Mouse (Mus musculus): ENCODE measurements around the gene Tns2. TPM values are rescaled to one million over a fixed set of nuclear protein-coding genes. Genes with fewer than 3 reads are reported as not detected.
"Not testable (repeated sequence)": the region's sequence is repeated elsewhere in the genome, so short reads cannot be mapped to it uniquely, and the experiment has no call there.

Tns2 gene
- polyA plus RNA-seq, 1 experiment from 2014 or later = 45.9 TPM

- Histone ChIP-seq H3K4me3 (ENCODE audit: low read depth, low read length) (no peak overlapping the region), H3K4me2 (ENCODE audit: low read depth, low read length) (no peak overlapping the region), H3K36me3 (ENCODE audit: control insufficient read depth, insufficient read depth, low read length) (no peaks in the 10 kb centered on the region), H3K27me3 (replicated peaks; ENCODE audit: control insufficient read depth, insufficient read depth, low read length) (peaks cover 16% of the 10 kb centered on the region), H3K4me1 (ENCODE audit: control insufficient read depth, insufficient read depth, low read length) (peaks cover 6% of the 10 kb centered on the region), H3K9me3 (ENCODE audit: control insufficient read depth, low read length) (no peaks in the 10 kb centered on the region), H3K9ac (ENCODE audit: low read depth, low read length) (no peak overlapping the region), H3K27ac (replicated peaks; ENCODE audit: low read depth, low read length) (no peak overlapping the region)
- 70% methylated on average over 4 of the region's 4 CpGs for WGBS
- ATAC-seq (ENCODE audit: low read depth) (no peak), DNase-seq (ENCODE audit: low spot score) (no peak)
Measured at GRCm38 (mm10) chr15:102149561-102149960, 49.3 kb downstream of the Tns2 start.

GRCm38 (mm10) chr15:102150301-102151135 is 50.3 kb downstream of the Tns2 start, which contains the start of gene Soat2:
Soat2 (plus strand) TSS chr15:102150526.
- Histone ChIP-seq H3K4me2 (ENCODE audit: low read depth, low read length) (no peak within 1 kb of the TSS), H3K4me1 (ENCODE audit: control insufficient read depth, insufficient read depth, low read length) (peaks cover 3% of the 10 kb centered on the region; the same call in 1 of the 2 replicates), H3K4me3 (ENCODE audit: low read depth, low read length) (no peak within 1 kb of the TSS), H3K9ac (ENCODE audit: low read depth, low read length) (peak within 1 kb of the TSS; percentile 40), H3K9me3 (ENCODE audit: control insufficient read depth, low read length) (no peaks in the 10 kb centered on the region), H3K27ac (replicated peaks; ENCODE audit: low read depth, low read length) (no peak within 1 kb of the TSS), H3K27me3 (replicated peaks; ENCODE audit: control insufficient read depth, insufficient read depth, low read length) (peaks cover 6% of the 10 kb centered on the region), H3K36me3 (ENCODE audit: control insufficient read depth, insufficient read depth, low read length) (no peaks in the 10 kb centered on the region)
- DNase-seq (ENCODE audit: low spot score) (no peak), ATAC-seq (ENCODE audit: low read depth) (no peak)
- WGBS = 51% methylated on average over 19 of the region's 20 CpGs

GRCm38 (mm10) chr15:102152646-102153045 is 52.4 kb downstream of the Tns2 start:
- no peak overlapping the region for H3K4me3 ChIP-seq (ENCODE audit: low read depth, low read length)
- ATAC-seq (ENCODE audit: low read depth) = no peak
- no peak for DNase-seq (ENCODE audit: low spot score)
- H3K9me3 ChIP-seq (ENCODE audit: control insufficient read depth, low read length) = no peaks in the 10 kb centered on the region
- no peak overlapping the region for H3K27ac ChIP-seq (replicated peaks; ENCODE audit: low read depth, low read length)
- no peaks in the 10 kb centered on the region for H3K27me3 ChIP-seq (replicated peaks; ENCODE audit: control insufficient read depth, insufficient read depth, low read length)
- H3K4me2 ChIP-seq (ENCODE audit: low read depth, low read length) = no peak overlapping the region
- 25% methylated on average over 4 of the region's 4 CpGs for WGBS
- H3K36me3 ChIP-seq (ENCODE audit: control insufficient read depth, insufficient read depth, low read length) = no peaks in the 10 kb centered on the region
- peaks cover 3% of the 10 kb centered on the region; the same call in 1 of the 2 replicates for H3K4me1 ChIP-seq (ENCODE audit: control insufficient read depth, insufficient read depth, low read length)
- H3K9ac ChIP-seq (ENCODE audit: low read depth, low read length) = no peak overlapping the region

GRCm38 (mm10) chr15:102155006-102155405 is 54.8 kb downstream of the Tns2 start:
- ATAC-seq (ENCODE audit: low read depth); H3K4me2 ChIP-seq (ENCODE audit: low read depth, low read length); H3K4me3 ChIP-seq (ENCODE audit: low read depth, low read length); DNase-seq (ENCODE audit: low spot score); H3K9me3 ChIP-seq (ENCODE audit: control insufficient read depth, low read length); H3K4me1 ChIP-seq (ENCODE audit: control insufficient read depth, insufficient read depth, low read length); H3K27ac ChIP-seq (replicated peaks; ENCODE audit: low read depth, low read length); H3K27me3 ChIP-seq (replicated peaks; ENCODE audit: control insufficient read depth, insufficient read depth, low read length); H3K36me3 ChIP-seq (ENCODE audit: control insufficient read depth, insufficient read depth, low read length); H3K9ac ChIP-seq (ENCODE audit: low read depth, low read length): not testable (repeated sequence)
- 89% methylated on average over 6 of the region's 6 CpGs for WGBS

- Histone ChIP-seq H3K36me3 (ENCODE audit: control insufficient read depth, insufficient read depth, low read length) (no peaks in the 10 kb centered on the region), H3K4me3 (ENCODE audit: low read depth, low read length) (no peak overlapping the region), H3K27ac (replicated peaks; ENCODE audit: low read depth, low read length) (no peak overlapping the region), H3K4me1 (ENCODE audit: control insufficient read depth, insufficient read depth, low read length) (no peaks in the 10 kb centered on the region), H3K9ac (ENCODE audit: low read depth, low read length) (no peak overlapping the region), H3K9me3 (ENCODE audit: control insufficient read depth, low read length) (no peaks in the 10 kb centered on the region), H3K4me2 (ENCODE audit: low read depth, low read length) (no peak overlapping the region), H3K27me3 (replicated peaks; ENCODE audit: control insufficient read depth, insufficient read depth, low read length) (no peaks in the 10 kb centered on the region)
- 39% methylated on average over 20 of the region's 20 CpGs for WGBS
- ATAC-seq (ENCODE audit: low read depth) (no peak), DNase-seq (ENCODE audit: low spot score) (no peak)
Measured at GRCm38 (mm10) chr15:102156836-102157235, 56.6 kb downstream of the Tns2 start.

GRCm38 (mm10) chr15:102160415-102161060 is 60.3 kb downstream of the Tns2 start:
- ATAC-seq (ENCODE audit: low read depth) (no peak), DNase-seq (ENCODE audit: low spot score) (no peak)
- Histone ChIP-seq H3K4me1 (ENCODE audit: control insufficient read depth, insufficient read depth, low read length) (peaks cover 4% of the 10 kb centered on the region; the same call in 1 of the 2 replicates), H3K9me3 (ENCODE audit: control insufficient read depth, low read length) (no peaks in the 10 kb centered on the region), H3K9ac (ENCODE audit: low read depth, low read length) (no peak overlapping the region), H3K36me3 (ENCODE audit: control insufficient read depth, insufficient read depth, low read length) (no peaks in the 10 kb centered on the region), H3K27ac (replicated peaks; ENCODE audit: low read depth, low read length) (no peak overlapping the region), H3K4me2 (ENCODE audit: low read depth, low read length) (no peak overlapping the region), H3K4me3 (ENCODE audit: low read depth, low read length) (no peak overlapping the region), H3K27me3 (replicated peaks; ENCODE audit: control insufficient read depth, insufficient read depth, low read length) (no peaks in the 10 kb centered on the region)
- WGBS = 65% methylated on average over 26 of the region's 27 CpGs

GRCm38 (mm10) chr15:102163900-102164693 is 63.9 kb downstream of the Tns2 start:
- Histone ChIP-seq H3K4me1 (ENCODE audit: control insufficient read depth, insufficient read depth, low read length) (peaks cover 25% of the 10 kb centered on the region), H3K4me2 (ENCODE audit: low read depth, low read length) (no peak overlapping the region), H3K27ac (replicated peaks; ENCODE audit: low read depth, low read length) (no peak overlapping the region), H3K36me3 (ENCODE audit: control insufficient read depth, insufficient read depth, low read length) (no peaks in the 10 kb centered on the region), H3K4me3 (ENCODE audit: low read depth, low read length) (no peak overlapping the region), H3K9ac (ENCODE audit: low read depth, low read length) (no peak overlapping the region), H3K9me3 (ENCODE audit: control insufficient read depth, low read length) (no peaks in the 10 kb centered on the region), H3K27me3 (replicated peaks; ENCODE audit: control insufficient read depth, insufficient read depth, low read length) (no peaks in the 10 kb centered on the region)
- ATAC-seq (ENCODE audit: low read depth) = no peak
- 59% methylated on average over 3 of the region's 3 CpGs for WGBS
- DNase-seq (ENCODE audit: low spot score) = no peak

GRCm38 (mm10) chr15:102165468-102166100 is 65.4 kb downstream of the Tns2 start:
- H3K27ac ChIP-seq (replicated peaks; ENCODE audit: low read depth, low read length) = 0 out of 2 replicates have a peak overlapping the region, but pooled peaks have one; percentile 15
- H3K4me3 ChIP-seq (ENCODE audit: low read depth, low read length) = no peak overlapping the region
- 37% methylated on average over 6 of the region's 6 CpGs for WGBS
- DNase-seq (ENCODE audit: low spot score) (no peak), ATAC-seq (ENCODE audit: low read depth) (no peak)
- H3K9ac ChIP-seq (ENCODE audit: low read depth, low read length) = 0 out of 2 replicates have a peak overlapping the region, but pooled peaks have one; percentile 25
- no peaks in the 10 kb centered on the region for H3K27me3 ChIP-seq (replicated peaks; ENCODE audit: control insufficient read depth, insufficient read depth, low read length)
- no peaks in the 10 kb centered on the region for H3K36me3 ChIP-seq (ENCODE audit: control insufficient read depth, insufficient read depth, low read length)
- peaks cover 25% of the 10 kb centered on the region for H3K4me1 ChIP-seq (ENCODE audit: control insufficient read depth, insufficient read depth, low read length)
- H3K4me2 ChIP-seq (ENCODE audit: low read depth, low read length) = no peak overlapping the region
- H3K9me3 ChIP-seq (ENCODE audit: control insufficient read depth, low read length) = no peaks in the 10 kb centered on the region
